Mouse (Mus musculus) liver, postnatal 0 days (tissue): ENCODE measurements around the gene Il23a. TPM values are rescaled to one million over a fixed set of nuclear protein-coding genes. Genes with fewer than 3 reads are reported as not detected.
"Not testable (repeated sequence)": the region's sequence is repeated elsewhere in the genome, so short reads cannot be mapped to it uniquely, and the experiment has no call there.

Experiments used
- ATAC-seq: fragments of 200-750 bp; cut with Nextera tagmentation; 2 replicates; pipeline ENCODE4 v1.8.0; 2017; ENCODE audit warnings: mild to moderate bottlenecking, moderate library complexity
- DNase-seq: peaks from one replicate; pipeline ENCODE4 v3.0.0-alpha.2; 2016
- H3K27ac ChIP-seq: fragments of 300-500 bp; sonication (generic); 2 replicates; pipeline ENCODE4 v1.5.1; 2014; ENCODE audit warnings: antibody characterized with exemption, moderate library complexity, mild to moderate bottlenecking, low read depth
- H3K27me3 ChIP-seq: fragments of 300-500 bp; sonication (generic); 2 replicates; pipeline ENCODE4 v1.6.1; 2014; ENCODE audit warnings: low read length, control low read depth, mixed read lengths; ENCODE audit not compliant: insufficient read depth
- H3K36me3 ChIP-seq: fragments of 300-500 bp; sonication (generic); replicated peaks from 2 replicates; pipeline ENCODE4 v1.6.1; 2014; ENCODE audit warnings: mild to moderate bottlenecking, control low read depth, low read length, moderate library complexity, mixed read lengths; ENCODE audit not compliant: insufficient read depth
- H3K4me1 ChIP-seq: fragments of 300-500 bp; sonication (generic); 2 replicates; pipeline ENCODE4 v1.6.1; 2014; ENCODE audit warnings: antibody characterized with exemption, mild to moderate bottlenecking, control low read depth; ENCODE audit not compliant: insufficient read depth
- H3K4me2 ChIP-seq: fragments of 300-500 bp; sonication (generic); 2 replicates; pipeline ENCODE4 v1.6.1; 2014; ENCODE audit warnings: low read depth, mild to moderate bottlenecking, low read length, moderate library complexity, mixed read lengths
- H3K4me3 ChIP-seq: fragments of 300-500 bp; sonication (generic); 2 replicates; pipeline ENCODE4 v1.5.1; 2014; ENCODE audit warnings: low read depth, low read length
- H3K9ac ChIP-seq: fragments of 300-500 bp; sonication (generic); replicated peaks from 2 replicates; pipeline ENCODE4 v1.6.1; 2014; ENCODE audit warnings: mild to moderate bottlenecking, moderate library complexity
- H3K9me3 ChIP-seq: fragments of 300-500 bp; sonication (generic); 2 replicates; pipeline ENCODE4 v1.6.1; 2016; ENCODE audit warnings: mild to moderate bottlenecking, control low read depth, low read length, mixed read lengths
- CTCF ChIP-seq: sonication (generic); IDR thresholded peaks from 2 replicates; pipeline ENCODE4 v1.5.1; 2016; ENCODE audit warnings: antibody characterized with exemption, low read depth
- EP300 ChIP-seq: IDR thresholded peaks from 2 replicates; pipeline ENCODE4 v1.6.1; 2016; ENCODE audit warnings: antibody characterized with exemption, low read depth, mild to moderate bottlenecking
- WGBS: fragments of 180-500 bp; shearing (Covaris S2); extraction: QIAGEN DNeasy Blood & Tissue Kit; methylation state at CpG from one replicate; pipeline ENCODE4 v1.1.7; 2014; ENCODE audit not compliant: insufficient replicate concordance; 5-methylcytosine and 5-hydroxymethylcytosine counted together
- polyA plus RNA-seq: library from polyadenylated mRNA; unstranded; fragments of >200 nt; fragmentation: Nextera tagmentation; extraction: Ambion mirVana; gene quantifications from 2 replicates; pipeline ENCODE4 v1.2.1, GENCODE M21; 2015

Il23a gene
- polyA plus RNA-seq, 1 experiment from 2014 or later: not detected

DNA sequence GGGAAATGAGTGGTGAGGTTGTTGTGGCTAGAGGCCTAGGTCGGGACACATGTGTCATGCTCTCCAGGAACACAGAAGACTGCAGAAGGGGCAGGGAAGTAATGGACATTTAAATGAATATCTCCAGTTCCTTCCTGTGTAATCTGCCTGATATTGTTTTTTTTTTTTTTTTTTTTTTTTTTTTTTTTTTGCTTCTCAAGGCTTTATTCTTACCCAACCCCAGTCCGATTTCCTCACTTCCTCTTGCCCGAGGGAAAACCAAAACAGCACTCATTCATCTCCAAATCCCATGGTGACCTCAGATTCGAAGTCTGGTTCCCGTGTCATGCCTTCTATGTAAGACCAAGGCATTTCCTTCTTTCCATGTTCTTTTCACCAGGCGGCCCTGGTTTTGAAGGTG, 309 bp downstream of the Il23a start:
- no peak for DNase-seq
- WGBS: 33% methylated on average over 6 of the region's 6 CpGs
- Histone ChIP-seq H3K27me3 (no peaks in the 10 kb centered on the region), H3K36me3 (no peaks in the 10 kb centered on the region), H3K9ac (peak overlapping the region; percentile 38; the same call in 1 of the 2 replicates), H3K4me3 (no peak overlapping the region), H3K27ac (peak overlapping the region; percentile 39; the same call in 1 of the 2 replicates), H3K4me2 (peak overlapping the region; percentile 13; the same call in 1 of the 2 replicates), H3K4me1 (peaks cover 23% of the 10 kb centered on the region), H3K9me3 (no peaks in the 10 kb centered on the region)
- ATAC-seq: no peak
- TF ChIP-seq CTCF (no peak), EP300 (no peak)

- H3K36me3 ChIP-seq: no peaks in the 10 kb centered on the region; the same call in none of the 2 replicates
- TF ChIP-seq EP300 (no peak), CTCF (no peak)
- DNase-seq (peak; percentile 52), ATAC-seq (no peak)
- peaks cover 22% of the 10 kb centered on the region for H3K4me1 ChIP-seq
- no peaks in the 10 kb centered on the region for H3K9me3 ChIP-seq
- no peak overlapping the region for H3K4me3 ChIP-seq
- no peak overlapping the region; the same call in 1 of the 2 replicates for H3K9ac ChIP-seq
- WGBS: 71% methylated on average over 11 of the region's 11 CpGs
- no peaks in the 10 kb centered on the region for H3K27me3 ChIP-seq
- no peak overlapping the region for H3K4me2 ChIP-seq
- H3K27ac ChIP-seq: peak overlapping the region; percentile 30; the same call in 1 of the 2 replicates
These were observed 930 bp downstream of the Il23a start for GRCm38 (mm10) chr10:128297622-128298021.

DNA sequence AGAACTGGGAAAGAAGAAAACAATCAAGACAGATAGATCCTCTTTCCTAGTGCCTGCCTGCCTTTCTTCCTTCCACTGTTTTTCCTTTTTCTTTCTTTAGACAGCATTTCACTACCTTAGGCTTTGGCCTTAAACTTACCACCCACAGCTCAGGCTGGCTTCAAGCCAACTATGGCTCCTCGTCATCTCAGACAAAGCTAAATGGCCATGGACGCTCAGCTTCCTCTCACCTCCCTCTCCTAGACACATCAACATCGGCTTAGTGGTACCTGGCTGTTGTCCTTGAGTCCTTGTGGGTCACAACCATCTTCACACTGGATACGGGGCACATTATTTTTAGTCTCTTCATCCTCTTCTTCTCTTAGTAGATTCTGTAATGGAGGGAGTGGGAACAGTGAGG, 1.3 kb downstream of the Il23a start:
- Histone ChIP-seq H3K9ac (no peak overlapping the region), H3K9me3 (no peaks in the 10 kb centered on the region), H3K4me1 (peaks cover 18% of the 10 kb centered on the region), H3K4me3 (no peak overlapping the region), H3K4me2 (no peak overlapping the region), H3K27ac (no peak overlapping the region), H3K27me3 (no peaks in the 10 kb centered on the region), H3K36me3 (peaks cover 4% of the 10 kb centered on the region)
- DNase-seq: no peak
- TF ChIP-seq CTCF (no peak), EP300 (no peak)
- WGBS: 64% methylated on average over 4 of the region's 4 CpGs
- ATAC-seq: no peak

DNA sequence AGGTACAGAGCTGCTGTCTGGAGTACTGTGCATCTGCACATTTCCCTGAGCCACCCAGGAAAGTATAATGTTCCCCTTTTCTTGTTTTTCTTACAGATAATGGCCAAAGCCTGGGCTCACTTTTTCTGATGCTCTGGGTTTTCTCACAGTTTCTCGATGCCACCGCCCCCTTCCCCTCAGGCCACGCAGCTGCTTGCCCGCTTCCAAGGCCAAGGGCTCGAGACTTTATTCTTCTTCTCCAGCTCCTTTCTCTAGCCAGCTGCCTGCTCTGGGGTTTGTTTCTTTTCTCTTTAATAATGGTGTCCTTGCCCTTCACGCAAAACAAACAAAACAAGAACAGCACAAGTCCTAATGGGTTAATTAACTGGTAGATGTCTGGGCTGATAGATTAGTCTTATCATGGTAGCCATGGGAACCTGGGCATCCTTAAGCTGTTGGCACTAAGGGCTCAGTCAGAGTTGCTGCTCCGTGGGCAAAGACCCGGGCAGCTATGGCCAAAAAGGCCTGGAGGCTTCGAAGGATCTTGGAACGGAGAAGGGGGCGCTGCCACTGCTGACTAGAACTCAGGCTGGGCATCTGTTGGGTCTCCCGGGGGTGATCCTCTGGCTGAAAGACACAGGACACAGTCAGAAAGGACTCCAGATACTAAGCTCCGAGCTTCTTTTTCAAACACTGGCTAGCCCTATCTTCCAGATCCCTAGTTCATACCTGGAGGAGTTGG, 2.0 kb downstream of the Il23a start:
- WGBS: 73% methylated on average over 13 of the region's 13 CpGs

GRCm38 (mm10) chr10:128290594-128290993, 8.0 kb downstream of the Il23a start:
- H3K4me2 ChIP-seq, H3K4me1 ChIP-seq, H3K27me3 ChIP-seq, H3K9ac ChIP-seq, H3K27ac ChIP-seq, H3K9me3 ChIP-seq, ATAC-seq, H3K4me3 ChIP-seq, DNase-seq: not testable (repeated sequence)
- WGBS: 82% methylated on average over 1 of the region's 1 CpGs
- H3K36me3 ChIP-seq: peaks cover 46% of the 10 kb centered on the region

More for the DNA sequence above, 2.0 kb downstream of the Il23a start:
- DNase-seq: no peak
- H3K4me1 ChIP-seq: peaks cover 15% of the 10 kb centered on the region
- peaks cover 10% of the 10 kb centered on the region for H3K36me3 ChIP-seq
- no peak overlapping the region for H3K27ac ChIP-seq
- H3K27me3 ChIP-seq: no peaks in the 10 kb centered on the region
- H3K4me2 ChIP-seq: no peak overlapping the region
- H3K4me3 ChIP-seq: no peak overlapping the region
- ATAC-seq: no peak
- TF ChIP-seq EP300: no peak
- TF ChIP-seq CTCF: no peak
- no peaks in the 10 kb centered on the region for H3K9me3 ChIP-seq
- H3K9ac ChIP-seq: no peak overlapping the region

DNA sequence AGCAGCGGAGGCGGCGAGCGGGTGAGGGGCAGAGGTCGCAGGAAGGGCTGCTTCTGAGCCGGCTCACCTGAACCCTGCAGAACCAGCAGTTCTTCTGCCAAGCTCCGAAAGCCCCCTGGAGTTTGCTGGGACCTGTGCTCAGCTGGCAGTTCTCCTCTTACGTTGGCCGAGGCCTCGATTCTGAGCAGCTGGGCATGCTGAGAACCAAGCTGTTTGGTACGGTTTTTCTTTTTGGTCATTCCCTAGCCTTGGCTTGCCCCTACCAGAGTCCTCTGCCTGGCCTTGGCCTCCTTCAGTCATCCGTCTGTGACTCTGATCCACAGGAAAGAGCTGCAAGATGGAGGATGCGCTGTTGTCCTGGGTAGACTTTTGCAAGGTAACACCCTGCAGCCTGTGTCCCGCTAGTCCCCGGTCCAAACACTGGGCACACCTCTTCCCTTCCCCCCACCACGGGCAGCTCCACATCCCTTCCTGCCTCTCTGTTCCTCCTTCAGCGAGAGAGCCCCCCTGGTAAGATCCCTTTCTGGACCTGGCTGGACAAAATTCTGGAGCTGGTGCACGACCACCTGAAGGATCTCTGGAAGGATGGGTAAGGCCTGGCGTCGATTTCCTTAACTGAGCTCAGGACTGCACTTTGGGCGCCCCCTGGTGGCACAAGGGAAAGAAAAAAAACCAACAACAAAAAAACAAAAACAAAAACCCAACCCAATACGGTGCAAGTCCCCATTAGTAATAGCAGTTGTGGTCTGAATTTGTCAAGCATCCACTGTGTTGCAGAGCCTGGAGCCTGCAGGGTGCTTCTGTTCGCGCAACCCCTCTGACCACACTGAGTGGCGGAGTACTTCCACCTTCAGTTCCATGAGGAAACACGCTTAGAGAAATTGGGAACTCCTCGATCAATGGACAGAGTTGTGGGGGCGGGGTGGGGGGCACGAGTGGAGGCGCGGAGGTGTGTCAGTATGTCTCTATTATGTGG, 14.7 kb downstream of the Il23a start:
- no peak overlapping the region for H3K4me3 ChIP-seq
- TF ChIP-seq CTCF (peak; percentile 80), EP300 (no peak)
- H3K4me1 ChIP-seq: no peaks in the 10 kb centered on the region
- H3K9me3 ChIP-seq: no peaks in the 10 kb centered on the region
- peaks cover 81% of the 10 kb centered on the region for H3K36me3 ChIP-seq
- 68% methylated on average over 31 of the region's 31 CpGs for WGBS
- H3K4me2 ChIP-seq: no peak overlapping the region
- DNase-seq (peak; percentile 80), ATAC-seq (peak; percentile 29)
- no peak overlapping the region for H3K9ac ChIP-seq
- 0 out of 2 replicates have a peak overlapping the region, but pooled peaks have one; percentile 6 for H3K27ac ChIP-seq
- no peaks in the 10 kb centered on the region for H3K27me3 ChIP-seq
